Mouse (Mus musculus): ENCODE measurements around the gene Pla2g15.
A peak's percentile ranks its signal among the peaks of the same experiment; 100 is the strongest.
"Not testable (repeated sequence)": the region's sequence is repeated elsewhere in the genome, so short reads cannot be mapped to it uniquely, and the experiment has no call there.

The Pla2g15 gene

GRCm38 (mm10) chr8:106168356-106169016 is 18.3 kb downstream of the Pla2g15 start, which contains the start of gene Slc7a6:
Gene Slc7a6, plus strand, starts transcription at chr8:106168857.
- peak; percentile 95 for DNase-seq (ENCODE audit: low read depth, low spot score)

GRCm38 (mm10) chr8:106169017-106169933 is 19.1 kb downstream of the Pla2g15 start:
- DNase-seq (ENCODE audit: low read depth, low spot score): no peak

- DNase-seq (ENCODE audit: low read depth, low spot score): peak; percentile 26
Observed at GRCm38 (mm10) chr8:106169934-106170480, 19.8 kb downstream of the Pla2g15 start.

- no peak for DNase-seq (ENCODE audit: low read depth, low spot score)
Observed at GRCm38 (mm10) chr8:106173566-106173965, 23.4 kb downstream of the Pla2g15 start.

- DNase-seq (ENCODE audit: low read depth, low spot score): no peak
Observed at GRCm38 (mm10) chr8:106176891-106177290, 26.7 kb downstream of the Pla2g15 start.

GRCm38 (mm10) chr8:106177594-106177993 is 27.4 kb downstream of the Pla2g15 start:
- no peak for DNase-seq (ENCODE audit: low read depth, low spot score)

GRCm38 (mm10) chr8:106178428-106178827 is 28.2 kb downstream of the Pla2g15 start:
- no peak for DNase-seq (ENCODE audit: low read depth, low spot score)

- DNase-seq (ENCODE audit: low read depth, low spot score): no peak
Observed at GRCm38 (mm10) chr8:106185628-106186270, 35.5 kb downstream of the Pla2g15 start.

- no peak for DNase-seq (ENCODE audit: low read depth, low spot score)
Observed at GRCm38 (mm10) chr8:106186394-106186793, 36.2 kb downstream of the Pla2g15 start.

GRCm38 (mm10) chr8:106189162-106189561 is 39.0 kb downstream of the Pla2g15 start:
- no peak for DNase-seq (ENCODE audit: low read depth, low spot score)

GRCm38 (mm10) chr8:106191639-106192038 is 41.4 kb downstream of the Pla2g15 start:
- DNase-seq (ENCODE audit: low read depth, low spot score): no peak

GRCm38 (mm10) chr8:106193162-106193561 is 43.0 kb downstream of the Pla2g15 start:
- no peak for DNase-seq (ENCODE audit: low read depth, low spot score)

- no peak for DNase-seq (ENCODE audit: low read depth, low spot score)
Observed at GRCm38 (mm10) chr8:106194062-106194461, 43.9 kb downstream of the Pla2g15 start.

- peak; percentile 66 for DNase-seq (ENCODE audit: low read depth, low spot score)
Observed at GRCm38 (mm10) chr8:106198741-106199140, 48.5 kb downstream of the Pla2g15 start.

- DNase-seq (ENCODE audit: low read depth, low spot score): not testable (repeated sequence)
Observed at GRCm38 (mm10) chr8:106199596-106199995, 49.4 kb downstream of the Pla2g15 start.

GRCm38 (mm10) chr8:106210035-106210731 is 60.0 kb downstream of the Pla2g15 start:
- peak; percentile 40 for DNase-seq (ENCODE audit: low read depth, low spot score)

- peak; percentile 94 for DNase-seq (ENCODE audit: low read depth, low spot score)
Observed at GRCm38 (mm10) chr8:106210821-106211345, 60.7 kb downstream of the Pla2g15 start, which contains the start of the genes Slc7a6os and Prmt7. Gene Slc7a6os, minus strand, starts transcription at chr8:106210935. Gene Prmt7, plus strand, starts transcription at chr8:106210936.

GRCm38 (mm10) chr8:106211421-106211820 is 61.2 kb downstream of the Pla2g15 start:
- DNase-seq (ENCODE audit: low read depth, low spot score): no peak

- DNase-seq (ENCODE audit: low read depth, low spot score): no peak
Observed at GRCm38 (mm10) chr8:106213959-106214358, 63.8 kb downstream of the Pla2g15 start.

Data from CD4-positive, CD25-positive, alpha-beta regulatory T cell, adult 2 months (primary cell).